Mouse (Mus musculus): ENCODE data around the gene Kcnj10.

DNA sequence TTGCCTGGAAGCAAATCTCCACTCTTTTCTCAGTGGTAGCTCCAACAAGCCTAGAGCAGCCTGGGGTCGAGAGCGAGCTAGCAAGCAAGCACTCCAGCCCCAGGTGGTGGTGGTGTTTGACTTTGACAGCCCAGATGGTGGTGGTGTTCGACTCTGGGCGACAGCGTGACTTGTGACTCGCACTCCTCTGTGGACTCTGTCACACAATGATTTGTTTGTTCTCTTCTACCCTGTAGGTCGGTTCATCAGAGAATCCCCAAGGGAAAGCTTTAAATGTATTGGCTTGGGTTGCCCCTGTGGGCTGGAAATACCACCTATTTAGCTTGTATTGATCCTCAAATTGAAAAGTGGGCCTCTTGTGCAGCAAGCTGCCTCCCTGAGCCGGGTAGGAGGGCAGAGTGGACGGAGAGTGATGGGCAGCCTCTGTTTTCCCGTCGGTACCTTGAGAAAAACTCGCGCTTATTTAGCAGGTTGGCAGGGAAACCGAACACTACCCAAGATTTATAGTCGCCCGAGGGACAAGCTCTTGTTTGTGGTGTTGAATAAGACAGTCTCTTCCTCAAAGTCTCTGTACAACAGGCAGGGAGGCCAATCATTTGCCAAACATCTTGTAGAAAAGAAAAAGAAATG is 65.2 kb downstream of the Kcnj10 start:
- no peak for TF ChIP-seq CTCF (conservative IDR thresholded peaks at IDR 0.05; ENCODE audit: insufficient read depth, insufficient read length, low read depth, low read length)
- TF ChIP-seq POLR2A (IDR thresholded peaks at IDR 0.05; ENCODE audit: low read depth, low read length): no peak
